Mouse (Mus musculus) skeletal muscle tissue, adult 2 months (tissue): ENCODE measurements around the gene Ncmap.

ENCODE experiments used
- DNase-seq: peaks from one replicate; pipeline ENCODE4 v3.0.0-alpha.2; 2012; ENCODE audit warnings: low read depth, low spot score

Ncmap gene

GRCm38 (mm10) chr4:135352326-135353065 lies 45.5 kb downstream of the Ncmap start:
- no peak for DNase-seq

DNA sequence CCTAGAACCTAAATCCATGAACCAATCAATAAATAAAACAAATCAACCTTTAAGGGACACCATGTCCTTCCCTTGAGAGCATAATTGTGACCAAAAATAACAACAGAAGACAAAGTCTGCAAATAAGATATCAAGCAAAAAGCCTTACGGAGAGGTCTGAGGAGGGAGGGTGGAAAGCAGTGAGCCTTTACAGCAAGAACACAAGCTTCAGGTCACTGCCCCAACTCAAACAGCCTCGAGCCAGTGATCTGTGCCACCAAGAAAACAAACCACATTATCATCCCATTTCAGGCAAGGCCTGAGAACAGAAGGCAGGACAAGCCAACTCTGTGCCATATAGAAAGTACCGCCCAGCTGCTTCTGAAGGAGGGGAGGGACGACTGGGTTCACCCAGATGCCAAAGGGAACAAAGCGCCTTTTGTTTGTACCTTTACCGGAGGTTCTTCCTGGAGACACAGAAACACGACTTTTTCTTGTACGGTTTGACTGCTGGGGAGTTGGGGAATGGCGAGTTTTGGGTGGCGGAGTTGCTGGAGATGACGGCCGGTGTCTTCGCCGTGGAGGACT lies 60.6 kb downstream of the Ncmap start:
- DNase-seq: no peak

DNA sequence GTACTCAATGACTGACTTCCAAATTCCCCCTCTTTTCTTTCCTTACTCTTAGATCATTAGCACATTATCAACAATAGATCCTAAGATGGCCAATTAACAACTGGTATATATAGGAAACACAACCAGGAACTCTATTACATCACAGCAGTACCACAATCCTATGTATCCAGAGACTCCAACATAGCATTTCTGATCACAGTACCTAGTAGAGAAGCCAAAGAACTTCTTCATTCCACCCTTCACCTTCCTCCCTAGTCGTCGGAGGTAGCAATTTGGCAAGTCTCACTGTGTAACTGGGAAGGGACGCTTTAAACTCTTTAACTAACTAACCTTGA lies 62.0 kb downstream of the Ncmap start:
- no peak for DNase-seq

GRCm38 (mm10) chr4:135335327-135336022 lies 62.6 kb downstream of the Ncmap start:
- no peak for DNase-seq

DNA sequence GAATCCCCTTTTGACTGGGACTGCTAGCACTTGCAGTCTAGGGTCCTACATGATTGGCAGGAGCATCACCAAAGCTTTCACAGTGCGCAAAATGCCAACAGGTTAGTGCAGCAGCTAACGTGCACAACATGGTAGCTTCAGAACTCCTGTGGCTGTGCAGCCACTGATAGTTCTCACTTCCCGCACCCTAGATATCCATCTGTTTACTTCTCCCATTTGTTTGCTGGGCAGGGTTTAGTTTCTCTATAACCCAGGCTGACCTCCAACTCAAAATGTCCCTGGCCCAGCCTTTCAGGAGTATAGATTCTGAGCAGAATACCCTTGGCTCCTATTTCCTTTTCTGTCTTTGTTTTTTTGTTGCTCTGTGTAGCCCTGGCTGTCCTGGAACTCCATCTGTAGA lies 71.6 kb downstream of the Ncmap start:
- DNase-seq: no peak

- no peak for DNase-seq
Observed at GRCm38 (mm10) chr4:135326046-135326445, 72.0 kb downstream of the Ncmap start.

GRCm38 (mm10) chr4:135323021-135323420 lies 75.0 kb downstream of the Ncmap start:
- no peak for DNase-seq
